Mouse (Mus musculus): ENCODE data around the gene Ficd.

Ficd gene

DNA sequence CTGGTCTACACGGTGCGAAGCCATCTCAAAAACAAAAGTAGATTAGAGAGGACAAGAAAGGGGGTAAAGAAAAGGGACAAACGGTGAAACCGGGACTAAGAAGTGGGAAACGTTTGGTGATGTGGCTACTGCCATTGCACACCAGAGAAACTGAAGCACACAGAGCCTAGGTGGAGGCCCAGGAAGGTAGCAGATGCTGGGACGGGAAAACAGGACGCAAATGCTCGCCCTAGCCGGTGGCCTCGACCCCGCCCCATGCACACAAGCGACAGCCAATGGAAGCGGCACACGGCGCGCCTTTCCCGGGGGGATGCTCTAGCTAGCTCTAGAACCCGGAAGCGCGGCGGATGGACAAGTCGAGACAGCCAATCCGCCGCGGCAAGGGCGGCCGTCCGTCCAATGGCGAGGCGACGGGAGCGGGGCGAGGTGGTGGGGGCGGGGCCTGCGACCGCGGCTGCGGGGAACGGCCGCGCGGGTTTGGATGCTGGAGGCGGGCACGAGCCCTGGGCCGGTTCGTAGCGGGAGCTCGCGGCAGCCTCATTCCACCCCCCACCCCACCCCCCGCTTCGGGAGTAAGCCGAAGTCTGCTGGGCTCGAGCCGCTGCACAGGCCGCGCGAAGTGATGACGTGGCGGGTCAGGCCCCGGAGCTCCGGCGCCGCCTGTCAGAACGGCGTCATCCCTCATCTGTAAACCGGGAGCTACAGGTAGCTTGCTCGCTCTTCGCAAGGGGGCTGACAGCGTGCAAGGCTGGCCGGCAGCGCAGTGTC, at the start of gene Ficd:
Ficd (plus strand) TSS at position 459 of the 768 bp plus-strand sequence.
- DNase-seq (ENCODE audit: low read depth, low spot score): peak; percentile 99

DNA sequence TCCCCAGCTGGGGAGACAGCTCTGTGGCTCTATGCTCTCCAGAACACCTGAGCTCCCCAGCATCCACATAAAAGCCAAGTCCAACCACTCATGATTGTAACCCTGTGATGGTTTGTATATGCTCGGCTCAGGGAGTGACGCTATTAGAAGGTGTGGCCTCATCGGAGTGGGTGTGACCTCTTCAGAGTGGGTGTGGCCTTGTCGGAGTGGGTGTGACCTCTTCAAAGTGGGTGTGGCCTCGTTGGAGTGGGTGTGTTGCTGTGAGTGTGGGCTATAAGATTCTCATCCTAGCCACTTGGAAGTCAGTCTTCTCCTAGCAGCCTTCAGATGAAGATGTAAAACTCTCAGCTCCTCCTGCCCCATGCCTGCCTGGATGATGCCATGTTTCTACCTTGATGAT, 48.1 kb upstream of the Ficd start:
- DNase-seq (ENCODE audit: low read depth, low spot score): peak; percentile 64

DNA sequence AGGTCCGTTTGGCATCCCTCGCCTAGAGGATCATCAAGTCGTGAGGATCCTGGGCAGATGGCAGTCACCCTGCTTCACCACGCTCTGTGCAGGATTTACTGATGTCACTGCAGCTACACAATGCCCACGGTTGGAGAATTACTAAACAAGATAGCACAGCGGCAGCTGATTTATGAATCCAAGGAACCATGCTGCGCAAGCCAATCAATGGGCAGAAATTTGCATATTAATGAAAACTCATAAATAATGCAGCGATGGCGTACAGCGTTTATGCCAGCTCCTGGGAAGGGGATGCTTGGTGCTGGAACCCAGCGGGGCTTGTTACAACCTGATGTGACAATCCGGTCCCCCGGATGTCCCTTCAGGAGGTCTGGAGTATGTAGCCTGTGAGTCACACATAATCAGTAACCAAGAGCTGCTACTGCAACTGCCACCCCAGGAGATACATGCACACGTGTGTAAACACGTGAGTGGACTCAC, 45.5 kb upstream of the Ficd start:
- DNase-seq (ENCODE audit: low read depth, low spot score): no peak

DNA sequence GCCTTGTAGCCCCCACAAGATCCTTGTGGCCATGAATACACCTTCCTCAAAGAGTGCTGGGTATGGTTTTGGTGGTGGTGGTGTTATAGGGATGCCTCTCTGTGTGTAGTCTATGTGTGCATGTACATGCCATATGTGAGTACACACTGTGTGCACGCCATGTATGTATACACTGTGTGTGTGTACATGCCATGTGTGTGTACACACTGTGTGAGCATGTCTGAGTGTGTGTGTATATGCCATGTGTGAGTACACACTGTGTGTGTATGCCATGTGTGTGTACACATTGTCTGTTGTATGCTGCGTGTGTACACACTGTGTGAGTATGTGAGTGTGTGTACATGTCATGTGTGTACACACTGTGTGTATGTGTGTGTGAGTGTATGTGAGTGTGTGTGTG, 44.7 kb upstream of the Ficd start:
- no peak for DNase-seq (ENCODE audit: low read depth, low spot score)

DNA sequence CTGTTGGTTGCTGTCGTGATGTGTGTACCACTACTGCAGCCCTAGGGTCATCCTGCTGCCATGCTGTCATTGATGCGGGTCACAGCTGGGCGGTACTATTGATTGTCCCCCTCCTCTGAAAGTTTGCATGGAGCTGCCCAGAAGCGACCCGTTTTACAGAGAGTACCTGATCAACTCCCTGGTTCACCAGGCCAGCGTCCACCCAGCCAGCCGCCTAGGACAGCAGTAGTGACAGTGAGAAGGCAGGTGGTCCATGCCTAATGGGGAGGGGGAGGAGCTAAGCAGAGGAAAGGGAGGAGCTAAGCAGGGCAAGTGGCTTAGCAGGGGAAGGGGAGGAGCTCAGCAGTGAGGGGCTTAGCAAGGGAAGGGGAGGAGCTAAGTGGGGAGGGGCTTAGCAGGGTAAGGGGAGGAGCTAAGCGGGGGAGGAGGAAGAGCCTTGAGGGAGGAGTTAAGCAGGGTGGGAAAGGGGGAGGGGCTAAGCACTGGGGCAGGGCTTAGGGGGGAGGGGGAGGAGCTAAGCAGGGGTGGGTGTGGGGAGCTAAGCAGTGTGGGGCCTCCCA, 42.3 kb upstream of the Ficd start:
- peak; percentile 93 for DNase-seq (ENCODE audit: low read depth, low spot score)

DNA sequence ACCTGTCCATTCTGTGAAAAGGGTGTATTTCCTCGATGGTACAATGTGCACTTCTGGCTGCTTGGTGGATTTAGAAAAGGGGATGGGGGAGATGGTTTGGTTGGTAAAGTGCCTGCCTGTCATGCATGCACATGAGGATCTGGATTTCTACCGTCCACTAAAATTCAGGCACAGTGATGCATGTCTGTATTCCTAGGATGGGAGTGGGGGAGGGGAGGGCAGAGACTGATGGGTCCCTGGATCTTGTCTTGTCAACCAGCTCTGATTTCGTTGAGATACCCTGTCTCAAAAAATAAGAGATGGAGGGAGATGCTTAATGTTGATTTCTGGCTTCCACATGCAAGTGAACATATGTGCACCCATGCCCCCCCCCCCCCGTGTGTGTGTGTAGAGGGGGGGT, 41.6 kb upstream of the Ficd start:
- no peak for DNase-seq (ENCODE audit: low read depth, low spot score)

DNA sequence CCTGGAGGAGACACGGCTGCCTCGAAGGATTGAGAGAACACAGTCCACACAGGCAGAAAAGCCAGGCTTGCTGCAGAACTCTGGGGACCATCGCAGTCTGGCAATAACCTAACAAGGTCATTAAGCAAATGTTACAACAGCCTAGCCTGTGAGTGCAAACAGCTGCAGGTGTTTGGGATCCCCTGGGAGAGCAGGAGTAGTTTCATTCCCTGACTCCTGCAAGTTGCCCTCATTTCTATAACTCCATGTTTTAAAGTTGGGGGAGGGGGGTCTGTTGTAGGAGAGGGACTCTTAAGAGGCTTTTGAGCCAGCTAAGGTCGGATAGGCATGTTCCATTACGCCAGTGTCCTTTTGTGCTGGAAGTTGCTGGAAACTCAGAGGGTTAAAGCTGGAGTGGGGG, 41.2 kb upstream of the Ficd start:
- no peak for DNase-seq (ENCODE audit: low read depth, low spot score)

DNA sequence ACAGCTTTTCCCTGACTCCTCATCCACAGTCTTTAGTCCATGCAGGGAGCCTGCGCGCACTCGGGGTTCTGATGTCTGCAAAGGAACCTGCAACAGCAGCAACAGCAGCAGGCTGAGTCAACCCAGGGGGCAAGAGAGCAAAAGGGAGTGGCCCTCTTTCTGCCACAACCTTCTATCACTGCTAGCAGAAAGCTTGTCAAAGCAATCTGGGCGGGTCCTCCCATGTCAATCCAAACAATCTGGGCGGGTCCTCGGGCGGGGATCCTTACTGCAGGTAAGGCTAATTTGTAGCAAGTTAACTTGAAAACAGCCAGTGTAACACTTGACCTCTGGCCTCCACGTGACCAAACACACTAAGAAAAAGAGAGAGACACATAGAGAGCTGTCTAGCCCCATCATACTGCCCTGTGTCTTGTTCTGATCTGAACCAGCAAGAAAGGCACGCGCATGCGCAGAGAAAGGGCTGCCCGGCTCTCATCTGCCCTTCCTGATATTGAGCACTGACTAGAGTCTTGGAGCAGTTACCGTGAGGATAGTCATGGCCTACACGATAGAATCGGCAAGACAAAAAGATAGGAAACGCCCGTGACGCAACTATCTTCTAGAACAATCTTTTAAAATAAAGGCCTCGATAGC, 35.1 kb upstream of the Ficd start:
- peak; percentile 88 for DNase-seq (ENCODE audit: low read depth, low spot score)

DNA sequence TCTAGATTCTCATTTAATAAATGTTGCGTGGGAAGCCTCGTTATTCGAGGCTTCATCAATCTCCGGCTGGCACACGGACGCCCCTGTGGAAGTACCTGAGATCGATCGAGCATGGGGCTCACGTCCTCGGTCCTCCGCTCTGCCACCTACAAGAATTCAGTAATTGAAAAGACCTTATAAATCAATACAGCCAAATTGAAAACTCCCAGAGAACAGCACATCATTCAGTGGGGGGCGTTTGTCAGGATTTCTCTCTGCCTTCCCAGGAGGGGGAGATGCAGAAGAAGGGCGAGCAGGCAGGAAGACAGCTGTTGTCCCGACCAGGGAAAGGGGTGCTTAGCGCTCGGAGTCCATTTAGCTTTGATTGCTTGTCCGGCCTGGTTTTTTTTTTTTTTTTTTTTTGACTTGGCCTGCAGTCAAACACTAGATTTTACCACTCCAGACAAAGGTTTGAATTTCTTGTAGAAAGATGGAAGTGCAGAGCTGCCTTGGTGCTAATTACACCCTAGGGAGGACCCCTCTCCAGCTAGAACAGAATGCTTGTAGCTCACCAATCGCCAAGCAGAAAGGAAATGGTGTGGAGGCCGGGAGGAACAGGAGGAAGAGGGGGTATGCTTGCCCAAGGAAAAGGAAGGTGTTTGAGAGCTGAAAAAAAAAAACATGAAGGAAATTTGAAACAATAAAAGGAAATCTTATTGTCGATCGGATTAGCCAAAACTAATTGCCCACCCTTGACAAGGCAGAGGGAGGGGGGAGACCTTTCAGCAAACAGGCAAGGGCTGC, 31.6 kb upstream of the Ficd start:
- no peak for DNase-seq (ENCODE audit: low read depth, low spot score)

DNA sequence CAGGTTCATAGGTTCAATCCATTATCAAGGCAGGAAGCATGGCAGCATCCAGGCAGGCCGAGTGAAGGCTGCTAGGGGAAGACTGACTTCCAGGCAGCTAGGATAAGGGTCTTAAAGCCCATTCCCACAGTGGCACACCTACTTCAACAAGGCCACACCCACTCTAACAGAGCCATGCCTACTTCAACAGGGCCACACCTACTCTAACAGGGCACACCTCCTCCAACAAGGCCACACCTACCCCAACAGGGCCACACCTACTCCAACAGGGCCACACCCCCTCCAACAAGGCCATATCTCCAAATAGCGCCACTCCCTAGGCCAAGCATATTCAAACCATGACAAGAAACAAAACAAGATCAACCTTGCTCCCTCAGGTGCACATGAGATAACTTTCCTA, 22.7 kb upstream of the Ficd start:
- DNase-seq (ENCODE audit: low read depth, low spot score): peak; percentile 78

DNA sequence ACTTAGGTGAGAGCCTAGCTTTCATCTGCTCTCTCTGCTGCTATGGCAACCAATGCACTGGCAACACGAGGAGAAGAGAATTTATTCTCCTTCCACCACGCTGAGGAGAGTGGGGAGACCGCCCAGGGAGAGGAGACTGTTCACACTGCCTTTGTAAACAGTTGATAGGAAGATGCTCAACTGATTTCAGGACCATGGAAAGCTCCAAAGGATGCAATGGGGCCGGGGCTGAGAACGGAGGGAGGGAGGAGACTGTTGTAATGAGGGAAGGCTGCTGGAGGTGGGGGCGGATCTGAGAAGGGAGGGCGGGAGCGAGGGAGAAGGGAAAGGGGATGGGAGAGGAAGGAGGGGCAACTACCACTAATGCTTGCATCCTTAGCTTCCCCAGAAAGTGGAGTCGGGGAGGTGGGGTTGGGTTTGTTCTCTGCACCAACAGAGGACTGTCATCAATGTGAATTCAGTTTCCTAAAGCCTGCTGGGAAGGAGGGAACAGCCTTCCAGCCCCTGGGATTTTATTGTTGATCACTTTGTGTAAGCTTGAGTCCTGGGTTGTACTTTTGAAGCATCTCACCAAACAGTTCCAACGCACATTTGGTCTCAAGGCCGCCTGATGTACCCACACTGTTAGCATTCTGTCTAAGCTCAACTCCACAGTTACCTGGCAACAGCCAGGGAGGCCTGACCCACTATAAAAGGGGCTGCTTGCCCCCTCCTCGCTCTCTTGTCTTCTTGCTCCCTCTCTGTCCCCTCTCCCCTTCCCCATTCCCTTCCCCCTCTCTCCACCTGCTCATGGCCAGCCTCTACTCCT, 18.8 kb upstream of the Ficd start:
- DNase-seq (ENCODE audit: low read depth, low spot score): peak; percentile 94

DNA sequence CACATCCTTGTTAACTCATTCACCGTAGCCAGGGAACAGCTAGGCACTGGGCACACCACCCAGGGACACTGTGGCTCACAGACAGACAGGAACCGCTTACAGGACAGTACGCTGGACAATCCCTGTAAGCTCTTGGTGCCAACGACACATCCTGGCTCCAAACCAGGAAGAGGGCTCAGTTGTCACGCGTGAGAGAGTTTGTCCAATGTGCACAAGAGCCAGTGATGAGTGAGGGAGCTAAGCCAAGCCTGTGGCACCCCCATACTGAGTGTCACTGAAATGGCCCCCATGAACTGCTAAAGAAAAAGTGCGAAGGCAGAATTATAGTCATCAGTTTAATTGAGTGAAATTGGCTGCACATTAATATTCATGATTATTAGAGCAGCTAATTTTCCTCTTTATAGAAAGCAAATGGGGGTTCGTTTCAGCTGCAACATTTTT, 16.4 kb upstream of the Ficd start:
- no peak for DNase-seq (ENCODE audit: low read depth, low spot score)

DNA sequence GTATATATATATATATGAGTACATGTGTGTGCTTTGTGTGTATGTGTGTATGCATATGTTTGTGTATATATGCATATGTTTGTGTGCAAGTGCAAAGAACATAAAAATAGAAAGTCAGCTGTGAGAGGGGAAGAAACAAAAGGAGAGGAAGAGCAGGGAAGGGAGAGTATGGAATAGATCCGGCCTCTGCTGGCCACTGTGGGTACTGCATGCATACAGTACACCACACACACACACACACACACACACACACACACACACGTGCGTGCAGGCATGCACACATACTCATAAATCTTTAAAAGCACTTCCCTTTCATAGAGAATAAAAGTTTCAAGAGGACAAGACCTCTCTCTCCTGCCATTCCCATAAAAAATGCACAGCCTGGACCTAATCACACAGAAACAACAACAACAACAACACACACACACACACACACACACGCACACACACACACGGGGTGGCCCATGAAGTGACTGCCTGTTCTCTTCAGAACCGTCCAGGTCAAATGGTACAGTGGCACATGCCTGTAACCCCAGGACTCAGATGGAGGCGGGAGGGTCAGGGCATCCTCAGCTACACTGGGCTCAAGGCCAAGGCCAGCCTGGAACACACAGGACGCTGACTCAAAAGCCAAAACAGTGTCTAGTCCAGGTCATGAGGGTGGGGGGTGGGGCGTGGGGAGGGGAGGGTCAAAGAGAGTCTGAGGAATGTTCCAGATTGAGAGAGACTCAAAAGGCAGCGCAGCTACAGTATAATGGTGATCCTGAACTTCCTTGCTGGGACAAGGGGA, 13.2 kb upstream of the Ficd start:
- peak; percentile 70 for DNase-seq (ENCODE audit: low read depth, low spot score)

DNA sequence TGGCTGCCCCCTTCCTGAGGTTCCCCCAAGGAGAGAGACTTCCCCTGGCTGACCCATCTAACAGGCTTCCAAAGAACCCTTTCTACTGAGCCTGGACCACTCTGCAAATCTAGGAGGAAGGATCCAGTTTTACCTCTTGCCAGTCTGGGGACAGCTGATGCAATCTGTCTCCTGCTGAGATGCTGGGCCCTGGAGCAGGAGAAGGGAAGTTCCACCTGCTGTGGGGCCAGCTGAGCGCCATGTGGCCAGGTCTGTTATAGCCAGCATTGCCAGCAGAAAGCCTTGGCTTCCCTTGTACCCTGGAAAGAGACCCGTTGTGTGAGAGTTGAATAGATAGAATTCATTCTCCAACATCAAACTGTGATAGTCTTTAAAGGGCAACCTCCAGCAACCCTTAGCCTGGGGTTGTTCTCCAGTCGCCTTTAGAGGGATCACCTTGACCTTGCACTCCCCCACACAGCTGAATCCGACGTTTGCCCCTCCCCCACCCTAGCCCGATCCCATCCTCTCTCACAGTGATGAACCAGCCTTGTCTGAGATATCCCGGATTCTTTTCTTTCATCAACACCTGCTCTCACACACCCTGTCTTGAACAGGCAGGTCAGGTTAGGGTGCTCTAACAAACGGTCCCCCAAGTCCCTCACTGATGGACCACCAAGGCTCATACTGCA, 11.9 kb upstream of the Ficd start:
- peak; percentile 45 for DNase-seq (ENCODE audit: low read depth, low spot score)

DNA sequence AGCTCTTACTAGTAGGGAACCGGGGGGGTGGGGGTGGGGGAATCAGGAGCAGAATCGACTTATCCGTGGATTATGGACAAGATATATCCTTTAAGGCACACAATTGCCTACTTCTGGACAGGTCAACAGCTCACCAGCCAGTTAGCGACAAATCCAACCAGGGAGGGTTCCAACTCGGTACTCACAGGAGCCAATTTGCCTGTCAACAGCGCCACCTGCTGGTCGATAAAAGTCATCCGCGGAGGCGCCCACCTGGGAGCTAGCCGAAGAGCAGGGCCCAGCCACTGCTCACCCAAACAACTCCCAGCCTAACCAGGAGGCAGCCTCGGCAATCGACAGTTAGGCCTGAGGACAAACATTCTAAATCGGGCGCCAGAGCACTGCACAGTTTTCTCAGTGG, 11.2 kb upstream of the Ficd start, which contains the start of gene 1700069L16Rik:
1700069L16Rik (minus strand) TSS at position 327 of the 400 bp plus-strand sequence.
- peak; percentile 96 for DNase-seq (ENCODE audit: low read depth, low spot score)

DNA sequence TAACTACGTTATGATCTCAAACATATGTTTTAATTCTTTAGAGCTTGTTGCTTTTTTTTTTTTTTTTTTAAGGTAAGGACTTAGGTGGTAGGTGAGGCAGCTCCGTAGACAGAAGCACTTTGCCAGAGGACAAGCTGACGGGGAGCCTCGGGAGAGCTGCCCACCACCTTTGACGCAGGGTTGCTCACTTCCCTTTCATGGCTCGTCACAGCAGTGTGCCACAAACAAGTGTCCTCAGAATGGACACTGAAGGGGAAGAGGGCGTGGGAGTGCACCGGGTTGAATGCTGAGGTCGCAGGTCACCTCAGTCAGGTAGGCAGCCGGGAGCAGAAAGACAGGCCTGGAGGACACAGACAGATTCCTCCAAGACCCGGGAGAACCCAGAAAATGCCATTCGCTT, 10.2 kb upstream of the Ficd start:
- DNase-seq (ENCODE audit: low read depth, low spot score): no peak

DNA sequence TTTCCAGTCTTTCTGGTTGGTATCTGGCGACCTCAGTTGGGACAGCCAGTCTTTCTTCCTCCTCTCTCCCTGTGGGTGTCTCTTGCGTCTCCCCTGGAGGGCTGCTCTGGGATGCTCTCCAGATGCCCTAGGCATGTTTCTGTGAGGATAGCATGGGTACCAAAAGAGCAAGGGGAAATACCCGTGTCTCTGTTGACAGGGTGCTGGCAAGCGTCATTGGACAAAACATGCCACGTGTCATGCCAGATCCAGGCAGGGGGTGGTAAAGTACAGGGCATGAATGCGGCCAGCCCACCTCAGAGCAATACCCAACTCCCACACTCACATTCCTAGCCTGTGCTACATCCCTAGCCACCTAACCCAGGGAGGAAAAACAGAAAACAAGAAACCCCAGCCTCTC, 9.0 kb upstream of the Ficd start:
- DNase-seq (ENCODE audit: low read depth, low spot score): no peak

DNA sequence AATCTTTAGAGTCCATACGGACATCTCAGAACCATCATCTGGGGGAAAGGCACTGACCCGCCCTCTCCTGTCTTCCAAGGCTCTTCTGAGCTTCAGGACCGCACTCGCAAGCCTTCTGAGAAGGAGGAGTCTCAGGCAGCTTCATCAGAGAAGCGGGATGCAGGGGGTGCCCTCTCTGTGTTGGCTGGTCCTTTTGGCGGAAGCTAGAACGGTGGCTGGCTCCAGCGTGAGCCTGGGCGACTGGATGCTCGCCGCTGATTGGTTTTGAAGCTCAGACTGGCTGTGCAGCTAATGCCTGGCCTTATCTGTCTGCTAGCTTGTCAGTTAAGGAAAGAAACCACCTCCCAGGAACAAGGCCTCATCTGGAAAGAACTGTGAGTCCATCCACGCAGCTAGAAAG, 8.4 kb upstream of the Ficd start:
- DNase-seq (ENCODE audit: low read depth, low spot score): no peak

DNA sequence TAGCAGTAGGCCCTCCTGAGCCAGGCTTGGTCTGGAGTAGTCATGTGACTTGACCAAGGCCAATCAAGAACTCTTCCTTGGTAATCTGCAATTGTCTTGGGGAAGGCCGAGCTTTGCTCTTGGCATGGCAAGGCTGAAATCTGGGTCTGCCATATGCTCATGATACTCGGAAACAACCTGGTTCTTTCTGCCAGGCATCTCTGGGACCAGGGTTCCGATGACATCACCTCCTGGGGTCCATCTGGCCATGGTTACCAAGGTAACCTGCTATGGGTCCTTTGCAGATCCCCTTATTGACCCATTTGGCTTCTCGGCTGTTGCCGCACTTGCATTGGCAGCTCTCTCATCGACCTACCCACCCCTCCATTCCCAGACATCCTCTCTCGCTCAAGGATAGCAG, 7.6 kb upstream of the Ficd start:
- no peak for DNase-seq (ENCODE audit: low read depth, low spot score)

DNA sequence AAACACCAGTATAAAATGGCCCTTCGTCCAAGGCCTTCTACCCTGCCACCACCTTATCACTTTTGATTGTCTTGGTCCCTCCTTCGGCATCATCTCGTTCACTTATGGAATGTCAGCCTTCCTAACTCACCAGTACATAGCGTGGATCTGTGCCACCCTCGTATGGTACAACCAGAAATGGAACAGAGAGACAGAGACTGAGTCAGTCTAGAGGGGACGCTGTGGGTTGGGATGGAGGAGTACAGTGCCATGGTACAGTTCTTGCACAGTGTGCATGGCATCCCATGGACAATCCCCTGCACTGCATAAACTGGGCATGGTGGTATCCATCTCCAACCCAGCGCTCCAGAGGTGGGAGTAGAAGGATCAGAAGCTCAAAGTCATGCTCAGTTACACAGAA, 6.9 kb upstream of the Ficd start:
- no peak for DNase-seq (ENCODE audit: low read depth, low spot score)

Measured in ZHBTc4 (cell line).